Mouse (Mus musculus) activated CD4-positive, CD25-positive, alpha-beta regulatory T cell, adult 4 months (primary cell): ENCODE results near the gene Ppp2r2d. TPM values are rescaled to one million over a fixed set of nuclear protein-coding genes. Genes with fewer than 3 reads are reported as not detected.

Experiments used
- ATAC-seq: one replicate; pipeline ENCODE4 v1.8.0; 2017
- polyA plus RNA-seq, 2 experiments: library from polyadenylated mRNA; unstranded; fragments of 100-300 nt; shearing (Covaris generic); gene quantifications; one replicate each; pipeline ENCODE4 v1.2.1; 2017

Gene Ppp2r2d
- polyA plus RNA-seq, 2 experiments from 2014 or later: 12.3 to 15.0 TPM

GRCm38 (mm10) chr7:138863950-138864572, 18.2 kb downstream of the Ppp2r2d start:
- ATAC-seq: no peak

GRCm38 (mm10) chr7:138864776-138865175, 18.9 kb downstream of the Ppp2r2d start:
- no peak for ATAC-seq

GRCm38 (mm10) chr7:138867286-138867685, 21.4 kb downstream of the Ppp2r2d start:
- ATAC-seq: no peak

GRCm38 (mm10) chr7:138868316-138868715, 22.4 kb downstream of the Ppp2r2d start:
- no peak for ATAC-seq

- ATAC-seq: no peak
Measured at GRCm38 (mm10) chr7:138872956-138873355, 27.1 kb downstream of the Ppp2r2d start.

- no peak for ATAC-seq
Measured at GRCm38 (mm10) chr7:138875031-138875430, 29.2 kb downstream of the Ppp2r2d start.

GRCm38 (mm10) chr7:138883724-138884123, 37.8 kb downstream of the Ppp2r2d start:
- no peak for ATAC-seq

GRCm38 (mm10) chr7:138885365-138886289, 39.7 kb downstream of the Ppp2r2d start:
- ATAC-seq: no peak

GRCm38 (mm10) chr7:138898122-138898521, 52.2 kb downstream of the Ppp2r2d start:
- ATAC-seq: no peak

- ATAC-seq: no peak
Measured at GRCm38 (mm10) chr7:138898743-138899142, 52.9 kb downstream of the Ppp2r2d start.

- ATAC-seq: no peak
Measured at GRCm38 (mm10) chr7:138903886-138904435, 58.1 kb downstream of the Ppp2r2d start.

GRCm38 (mm10) chr7:138906441-138906840, 60.6 kb downstream of the Ppp2r2d start:
- no peak for ATAC-seq

- ATAC-seq: no peak
Measured at GRCm38 (mm10) chr7:138907043-138907442, 61.2 kb downstream of the Ppp2r2d start.

GRCm38 (mm10) chr7:138907976-138908375, 62.1 kb downstream of the Ppp2r2d start:
- ATAC-seq: no peak

GRCm38 (mm10) chr7:138908768-138909276, 62.9 kb downstream of the Ppp2r2d start:
- ATAC-seq: no peak

- ATAC-seq: peak; percentile 80
Measured at GRCm38 (mm10) chr7:138909277-138910192, 63.7 kb downstream of the Ppp2r2d start, which contains the start of gene Bnip3. Gene Bnip3 (minus strand): TSS chr7:138909519.

GRCm38 (mm10) chr7:138910193-138910562, 64.3 kb downstream of the Ppp2r2d start:
- no peak for ATAC-seq

- ATAC-seq: no peak
Measured at GRCm38 (mm10) chr7:138913616-138914015, 67.7 kb downstream of the Ppp2r2d start.

GRCm38 (mm10) chr7:138919156-138919944, 73.5 kb downstream of the Ppp2r2d start:
- ATAC-seq: peak; percentile 60

GRCm38 (mm10) chr7:138921611-138922010, 75.7 kb downstream of the Ppp2r2d start:
- no peak for ATAC-seq

- no peak for ATAC-seq
Measured at GRCm38 (mm10) chr7:138923756-138924425, 78.0 kb downstream of the Ppp2r2d start.
